In genomic region chr7:103903187-103903586, GRCm38 (mm10) we compare ENCODE assay signal across 50 mouse cellular contexts. TPM values are rescaled to one million over a fixed set of nuclear protein-coding genes. Genes with fewer than 3 reads are reported as not detected.
"Had no signal": no experiment of that assay in that cellular context is flagged by ENCODE, and none has a peak within 500 bp of the region (broad histone marks: within the 10 kb centered on the region; RNA-seq: fewer than 3 reads in every experiment).

TSS of gene Olfr65 (plus strand) at chr7:103903487.

- H3K4me1 ChIP-seq: heart, embryonic 13.5 days; heart, embryonic 15.5 days; hindbrain, embryonic 10.5 days; hindbrain, embryonic 12.5 days; hindbrain, embryonic 13.5 days; hindbrain, embryonic 15.5 days; intestine, embryonic 15.5 days; kidney, embryonic 15.5 days had no signal

- H3K27me3 ChIP-seq: heart, embryonic 15.5 days; hindbrain, embryonic 12.5 days; hindbrain, embryonic 13.5 days; hindbrain, embryonic 15.5 days; intestine, embryonic 15.5 days; kidney, embryonic 15.5 days had no signal

- H3K9ac ChIP-seq: heart, embryonic 13.5 days; heart, embryonic 15.5 days; hindbrain, embryonic 12.5 days; hindbrain, embryonic 13.5 days; hindbrain, embryonic 14.5 days; hindbrain, embryonic 15.5 days; intestine, embryonic 15.5 days; kidney, embryonic 15.5 days had no signal

- H3K4me2 ChIP-seq: heart, embryonic 13.5 days; heart, embryonic 15.5 days; hindbrain, embryonic 12.5 days; hindbrain, embryonic 13.5 days; hindbrain, embryonic 14.5 days; hindbrain, embryonic 15.5 days; intestine, embryonic 15.5 days; kidney, embryonic 15.5 days had no signal

- H3K36me3 ChIP-seq: heart, embryonic 13.5 days; heart, embryonic 15.5 days; hindbrain, embryonic 10.5 days; hindbrain, embryonic 12.5 days; hindbrain, embryonic 13.5 days; hindbrain, embryonic 15.5 days; intestine, embryonic 15.5 days; kidney, embryonic 15.5 days had no signal

- ATAC-seq: hindbrain, embryonic 16.5 days; hindbrain, postnatal 0 days; inflammation-experienced regulatory T-cells, adult 6 months; intestine, embryonic 15.5 days; intestine, embryonic 16.5 days; intestine, postnatal 0 days had no signal

- H3K27ac ChIP-seq: heart, embryonic 13.5 days; heart, embryonic 15.5 days; hindbrain, embryonic 10.5 days; hindbrain, embryonic 12.5 days; hindbrain, embryonic 13.5 days; hindbrain, embryonic 14.5 days; hindbrain, embryonic 15.5 days; hindbrain, postnatal 0 days; intestine, embryonic 15.5 days; kidney, embryonic 15.5 days; kidney, postnatal 0 days; layer of hippocampus, adult 2 months; left cerebral cortex, adult 2 months had no signal

- DNase-seq: heart, postnatal 10 days; heart, postnatal 14 days; heart, postnatal 36 days; heart, postnatal 4 days; kidney, adult 11 months; kidney, adult 18-20 months; kidney, adult 2 months; kidney, adult 8-10 months; kidney, adult 9 months; kidney, postnatal 10 days; kidney, postnatal 14 days; kidney, postnatal 25 days; kidney, postnatal 36 days; kidney, postnatal 4 days; layer of hippocampus, adult 9-11 months; layer of hippocampus, postnatal 36 days had no signal

- H3K4me3 ChIP-seq: heart, embryonic 13.5 days; heart, embryonic 15.5 days; hindbrain, embryonic 10.5 days; hindbrain, embryonic 12.5 days; hindbrain, embryonic 13.5 days; hindbrain, embryonic 15.5 days; intestine, embryonic 15.5 days; kidney, embryonic 15.5 days; layer of hippocampus, adult 2 months; left cerebral cortex, adult 2 months had no signal

- H3K9me3 ChIP-seq: heart, embryonic 13.5 days; heart, embryonic 15.5 days; hindbrain, embryonic 10.5 days; hindbrain, embryonic 12.5 days; hindbrain, embryonic 13.5 days; hindbrain, embryonic 15.5 days; intestine, embryonic 15.5 days; kidney, embryonic 15.5 days had no signal

RNA-seq across cellular contexts. Expression of gene Olfr65, which starts in this region (rescaled TPM):
- total RNA-seq: heart, postnatal 10 days; heart, postnatal 14 days; heart, postnatal 25 days; heart, postnatal 36 days; heart, postnatal 4 days; hematopoietic stem cell, adult 5-6 weeks; hindbrain, postnatal 0 days; layer of hippocampus, adult 18-20 months; layer of hippocampus, adult 2 months; layer of hippocampus, adult 8-10 months; layer of hippocampus, postnatal 10 days; layer of hippocampus, postnatal 14 days; layer of hippocampus, postnatal 25 days; layer of hippocampus, postnatal 36 days; left cerebral cortex, adult 18-20 months; left cerebral cortex, adult 2 months; left cerebral cortex, adult 8-10 months had no signal
- polyA plus RNA-seq: heart, embryonic 13.5 days; heart, embryonic 14.5 days; heart, embryonic 15.5 days; heart, embryonic 16.5 days; heart, postnatal 0 days; hindbrain, embryonic 10.5 days; hindbrain, embryonic 11.5 days; hindbrain, embryonic 12.5 days; hindbrain, embryonic 13.5 days; hindbrain, embryonic 14.5 days; hindbrain, embryonic 15.5 days; hindbrain, embryonic 16.5 days; hindbrain, postnatal 0 days; inflammation-experienced regulatory T-cells, adult 6 months; intestine, embryonic 14.5 days; intestine, embryonic 15.5 days; intestine, embryonic 16.5 days; intestine, postnatal 0 days; kidney, adult 2 months; kidney, embryonic 14.5 days; kidney, embryonic 15.5 days; kidney, embryonic 16.5 days; kidney, postnatal 0 days; large intestine, adult 2 months had no signal
